Mouse (Mus musculus): ENCODE measurements around the gene Tnrc6a. TPM values are rescaled to one million over a fixed set of nuclear protein-coding genes. Genes with fewer than 3 reads are reported as not detected.

Gene Tnrc6a
- polyA plus RNA-seq (2017; shearing (Covaris generic)), result 52.3 TPM

GRCm38 (mm10) chr7:123123665-123124298 is at the start of gene Tnrc6a:
Tnrc6a (plus strand) TSS chr7:123123885.

GRCm38 (mm10) chr7:123214365-123215075 is 90.8 kb downstream of the Tnrc6a start, which contains the start of gene Slc5a11:
Slc5a11 (plus strand) TSS chr7:123214780.

Other genes with a start within 250 kb of the Tnrc6a start
- gene Rbbp6, start 158.2 kb upstream of the Tnrc6a start, polyA plus RNA-seq (2017; shearing (Covaris generic)), result 26.4 TPM
- gene Slc5a11, start 90.9 kb downstream of the Tnrc6a start, polyA plus RNA-seq (2017; shearing (Covaris generic)), result 0.40 TPM
- 33.4 TPM for gene Lcmt1, start 245.9 kb downstream of the Tnrc6a start, polyA plus RNA-seq (2017; shearing (Covaris generic))
- gene Arhgap17, start 246.0 kb downstream of the Tnrc6a start, polyA plus RNA-seq (2017; shearing (Covaris generic)), result 47.5 TPM